Mouse (Mus musculus): Measurements from ENCODE around the gene Gm20708. TPM values are rescaled to one million over a fixed set of nuclear protein-coding genes. Genes with fewer than 3 reads are reported as not detected.

Gm20708 gene
- 0.55 and 0.70 TPM in 2 replicates for polyA plus RNA-seq (2015; fragmentation: Nextera tagmentation; extraction: Ambion mirVana)

DNA sequence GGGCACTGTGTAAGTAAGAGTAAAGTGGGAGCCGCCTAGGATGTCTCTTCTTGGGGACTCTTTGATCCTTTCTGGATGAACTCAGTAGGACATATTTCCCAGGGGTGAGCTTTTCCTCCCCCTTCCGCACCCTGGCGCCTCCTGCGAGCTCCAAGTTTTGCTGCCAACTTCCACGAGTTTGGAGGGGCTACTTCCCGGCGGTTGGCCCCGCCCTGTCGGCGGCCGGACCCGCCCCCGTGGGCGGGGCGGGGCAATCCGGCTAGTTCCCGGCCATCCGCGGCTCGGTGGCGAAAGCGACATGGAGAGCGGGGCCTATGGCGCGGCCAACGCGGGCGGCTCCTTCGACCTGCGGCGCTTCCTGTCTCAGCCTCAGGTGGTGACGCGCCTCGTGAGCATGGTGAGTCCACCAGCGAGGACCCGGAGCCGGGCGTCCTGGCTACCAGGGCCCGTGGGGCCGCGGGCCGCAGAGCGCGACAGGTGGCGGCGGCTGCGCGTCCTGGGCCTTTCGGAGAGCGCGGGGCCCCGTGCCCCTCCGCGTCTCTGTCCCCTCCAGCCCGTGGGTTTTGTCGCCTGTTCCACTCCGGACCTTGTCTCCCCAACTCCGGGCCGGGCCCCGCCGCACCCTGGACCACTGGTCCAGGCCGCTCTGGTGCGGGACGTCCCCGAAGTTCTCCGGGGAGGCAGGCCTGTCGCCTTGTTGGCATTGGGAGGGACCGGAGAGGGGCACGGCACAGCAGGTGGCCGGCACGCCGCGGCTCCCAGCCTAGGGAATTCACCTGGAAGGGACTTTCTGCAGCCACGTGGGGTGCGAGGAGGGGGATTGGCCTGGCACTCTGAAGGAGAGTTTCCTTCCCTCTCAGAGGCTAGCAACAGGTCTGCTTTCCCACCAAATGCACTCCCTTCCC lies at the start of gene Gm20708, which contains the start of gene Syngr2:
Gene Gm20708, plus strand, starts transcription at position 262 of the 905 bp plus-strand sequence.
Gene Syngr2, plus strand, starts transcription at position 262 of the 905 bp plus-strand sequence.
- WGBS = under 1% methylated on average over 75 of the region's 75 CpGs

DNA sequence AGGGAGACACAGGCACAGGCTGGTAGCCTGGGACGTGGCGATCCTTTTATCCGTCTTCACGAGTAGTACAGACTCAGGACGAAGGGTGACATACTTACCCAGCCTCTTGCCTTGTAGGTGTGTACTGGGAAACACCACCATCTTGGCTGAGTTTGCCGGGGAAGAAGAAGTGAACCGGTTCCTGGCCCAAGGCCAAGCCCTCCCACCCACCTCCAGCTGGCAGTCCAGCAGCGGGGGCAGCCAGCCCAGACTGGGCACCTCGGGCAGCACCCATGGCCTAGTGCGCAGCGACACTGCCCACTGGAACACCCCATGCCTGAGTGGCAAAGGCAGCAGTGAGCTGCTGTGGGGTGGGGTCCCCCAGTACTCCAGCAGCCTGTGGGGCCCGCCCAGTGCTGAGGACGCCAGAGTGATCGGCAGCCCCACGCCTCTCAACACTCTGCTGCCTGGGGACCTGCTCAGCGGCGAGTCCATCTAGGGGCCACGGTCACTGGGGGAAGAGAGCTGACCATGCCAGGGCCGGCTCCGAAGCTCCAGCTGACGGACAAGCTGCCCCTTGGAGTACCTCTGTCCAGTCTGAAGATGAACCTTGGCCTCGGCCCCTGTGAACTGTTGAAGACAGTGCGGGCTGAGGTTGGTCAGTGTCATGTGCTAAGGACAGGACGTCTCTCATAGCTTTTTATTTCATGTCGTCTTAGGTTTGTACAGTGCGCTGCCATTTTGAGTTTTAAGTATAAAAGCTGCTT lies 48.9 kb upstream of the Gm20708 start:
- WGBS = 93% methylated on average over 26 of the region's 26 CpGs
- ATAC-seq = 0 out of 2 replicates have a peak, but pooled peaks have one; percentile 27
- H3K36me3 ChIP-seq = peaks cover 95% of the 10 kb centered on the region
- H3K9ac ChIP-seq (replicated peaks) = no peak overlapping the region
- H3K4me1 ChIP-seq (replicated peaks) = no peaks in the 10 kb centered on the region
- no peak overlapping the region for H3K4me3 ChIP-seq (replicated peaks)
- no peaks in the 10 kb centered on the region for H3K27me3 ChIP-seq
- no peak overlapping the region for H3K4me2 ChIP-seq (replicated peaks)
- no peaks in the 10 kb centered on the region for H3K9me3 ChIP-seq
- H3K27ac ChIP-seq = no peak overlapping the region

More for the DNA sequence above, at the start of gene Gm20708, which contains the start of gene Syngr2:
- peaks cover 24% of the 10 kb centered on the region for H3K4me1 ChIP-seq (replicated peaks)
- ATAC-seq = peak; percentile 77
- H3K9me3 ChIP-seq = no peaks in the 10 kb centered on the region
- H3K27ac ChIP-seq = no peak within 1 kb of the TSS; the same call in 1 of the 2 replicates
- H3K4me3 ChIP-seq (replicated peaks) = peak within 1 kb of the TSS; percentile 61
- H3K9ac ChIP-seq (replicated peaks) = peak within 1 kb of the TSS; percentile 65
- H3K27me3 ChIP-seq = peaks cover 23% of the 10 kb centered on the region
- peak within 1 kb of the TSS; percentile 93 for H3K4me2 ChIP-seq (replicated peaks)
- H3K36me3 ChIP-seq = peaks cover 14% of the 10 kb centered on the region

DNA sequence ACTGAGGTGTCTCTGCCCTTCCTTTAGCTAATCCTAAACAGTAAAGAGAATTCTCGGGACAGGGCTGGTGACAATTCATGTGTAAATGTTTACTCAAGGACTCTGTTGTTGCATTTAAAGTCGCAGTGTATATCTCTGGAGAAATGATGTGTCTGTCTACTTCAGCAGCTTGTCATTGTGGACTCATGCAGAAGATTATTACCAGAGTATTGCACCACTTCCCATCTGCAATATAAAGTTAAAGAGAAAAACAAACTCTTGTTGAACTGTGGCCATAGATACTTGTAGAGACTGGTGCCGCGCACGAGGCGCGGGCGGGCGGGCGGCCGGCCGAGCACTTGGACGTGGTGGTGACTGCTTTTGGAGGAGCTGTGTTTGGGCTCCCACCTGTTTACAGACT lies 47.7 kb upstream of the Gm20708 start:
- Histone ChIP-seq H3K27ac (no peak overlapping the region), H3K4me1 (replicated peaks) (no peaks in the 10 kb centered on the region), H3K9ac (replicated peaks) (no peak overlapping the region), H3K36me3 (peaks cover 94% of the 10 kb centered on the region), H3K27me3 (no peaks in the 10 kb centered on the region), H3K4me2 (replicated peaks) (no peak overlapping the region), H3K4me3 (replicated peaks) (no peak overlapping the region), H3K9me3 (no peaks in the 10 kb centered on the region)
- 93% methylated on average over 13 of the region's 13 CpGs for WGBS
- no peak for ATAC-seq

DNA sequence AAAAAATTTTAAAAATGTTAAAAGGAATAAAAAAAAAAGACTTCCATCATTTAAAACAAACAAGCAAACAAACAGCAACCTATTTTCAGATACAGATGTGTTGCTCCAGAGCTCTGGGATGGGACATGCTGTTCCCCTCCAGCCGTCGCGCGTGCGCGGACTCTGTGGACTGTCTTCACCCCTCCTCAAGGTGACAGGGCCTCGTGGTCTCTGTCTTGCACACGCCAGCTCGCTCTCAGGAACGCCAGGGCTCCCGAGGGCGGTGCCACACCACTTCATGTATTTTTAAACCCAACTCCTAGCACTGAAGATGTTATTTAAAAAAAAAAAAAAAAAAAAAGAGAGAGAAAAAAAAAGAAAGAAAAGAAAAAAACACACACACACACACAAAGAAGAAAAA lies 47.2 kb upstream of the Gm20708 start:
- H3K9me3 ChIP-seq = no peaks in the 10 kb centered on the region
- H3K4me1 ChIP-seq (replicated peaks) = no peaks in the 10 kb centered on the region
- H3K36me3 ChIP-seq = peaks cover 90% of the 10 kb centered on the region
- H3K4me3 ChIP-seq (replicated peaks) = no peak overlapping the region
- no peaks in the 10 kb centered on the region for H3K27me3 ChIP-seq
- no peak overlapping the region for H3K4me2 ChIP-seq (replicated peaks)
- no peak overlapping the region for H3K9ac ChIP-seq (replicated peaks)
- no peak overlapping the region for H3K27ac ChIP-seq
- no peak for ATAC-seq
- WGBS = 88% methylated on average over 12 of the region's 12 CpGs

DNA sequence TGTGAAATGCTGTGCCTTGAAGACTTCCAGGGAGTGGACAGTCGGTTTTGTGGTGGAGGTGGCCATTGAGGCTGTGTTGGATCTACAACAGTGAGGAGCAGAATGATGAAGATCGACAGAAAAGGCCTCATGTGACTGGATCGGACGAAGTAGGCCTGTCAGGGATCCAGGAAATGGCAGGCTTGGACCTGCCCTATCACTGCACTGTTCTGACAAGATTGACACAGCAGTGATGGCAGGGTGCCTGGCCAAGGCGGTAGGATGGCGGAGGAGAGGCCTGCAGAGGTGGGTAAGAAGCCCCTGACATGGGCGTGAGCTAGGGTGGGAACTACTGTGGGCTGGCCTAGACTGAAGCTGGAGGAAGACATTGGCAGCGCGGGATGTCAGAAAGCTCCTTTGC lies 45.1 kb upstream of the Gm20708 start:
- H3K4me2 ChIP-seq (replicated peaks) = no peak overlapping the region
- ATAC-seq = no peak
- H3K27ac ChIP-seq = no peak overlapping the region
- WGBS = 92% methylated on average over 9 of the region's 9 CpGs
- H3K36me3 ChIP-seq = peaks cover 69% of the 10 kb centered on the region
- 0 out of 2 replicates have a peak, but pooled peaks cover 7% of the 10 kb centered on the region for H3K4me1 ChIP-seq (replicated peaks)
- H3K27me3 ChIP-seq = no peaks in the 10 kb centered on the region
- H3K4me3 ChIP-seq (replicated peaks) = no peak overlapping the region
- no peak overlapping the region for H3K9ac ChIP-seq (replicated peaks)
- no peaks in the 10 kb centered on the region for H3K9me3 ChIP-seq

DNA sequence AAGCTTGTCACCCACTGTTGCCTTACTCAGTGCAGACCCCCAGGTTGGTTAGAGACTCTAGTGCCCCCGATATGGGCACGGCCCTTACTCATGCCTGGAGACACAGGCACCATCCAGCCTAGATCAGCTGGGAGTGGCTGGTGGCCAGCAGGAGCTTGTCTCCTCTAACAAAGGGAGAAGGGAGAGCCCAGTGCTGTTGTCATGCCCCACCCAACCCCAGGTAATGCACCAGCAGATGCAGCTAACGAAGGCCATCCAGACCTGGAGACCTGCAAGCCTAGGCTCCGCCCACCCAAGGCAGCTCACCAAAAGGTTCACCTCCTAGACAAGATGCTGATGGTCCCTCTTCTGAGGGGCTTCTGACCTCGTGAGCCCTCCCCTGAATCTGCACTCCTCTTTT lies 44.1 kb upstream of the Gm20708 start:
- Histone ChIP-seq H3K36me3 (peaks cover 59% of the 10 kb centered on the region), H3K4me3 (replicated peaks) (no peak overlapping the region), H3K27ac (no peak overlapping the region), H3K9me3 (no peaks in the 10 kb centered on the region), H3K27me3 (no peaks in the 10 kb centered on the region), H3K4me2 (replicated peaks) (no peak overlapping the region), H3K4me1 (replicated peaks) (peaks cover 10% of the 10 kb centered on the region; the same call in 1 of the 2 replicates), H3K9ac (replicated peaks) (no peak overlapping the region)
- no peak for ATAC-seq
- 91% methylated on average over 5 of the region's 5 CpGs for WGBS

DNA sequence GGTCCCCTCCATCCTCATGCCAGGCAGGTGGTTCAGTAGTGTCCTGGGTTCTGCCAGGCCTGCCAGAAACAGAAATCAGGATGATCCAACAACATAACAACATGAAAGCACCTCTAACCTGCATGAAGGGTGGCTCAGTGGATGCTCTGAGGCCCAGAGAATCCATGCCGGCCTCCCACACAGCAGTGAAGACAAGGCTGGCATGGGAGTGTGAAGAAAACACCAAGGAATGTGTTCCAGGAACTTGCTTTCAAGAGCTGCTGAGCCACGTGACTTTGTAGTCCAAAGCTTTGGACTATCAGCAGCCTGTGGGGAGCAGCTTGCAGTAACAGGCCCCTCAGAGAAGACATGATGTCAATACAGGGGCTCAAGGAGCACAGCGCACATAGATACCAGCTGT lies 43.2 kb upstream of the Gm20708 start:
- WGBS = 91% methylated on average over 3 of the region's 3 CpGs

DNA sequence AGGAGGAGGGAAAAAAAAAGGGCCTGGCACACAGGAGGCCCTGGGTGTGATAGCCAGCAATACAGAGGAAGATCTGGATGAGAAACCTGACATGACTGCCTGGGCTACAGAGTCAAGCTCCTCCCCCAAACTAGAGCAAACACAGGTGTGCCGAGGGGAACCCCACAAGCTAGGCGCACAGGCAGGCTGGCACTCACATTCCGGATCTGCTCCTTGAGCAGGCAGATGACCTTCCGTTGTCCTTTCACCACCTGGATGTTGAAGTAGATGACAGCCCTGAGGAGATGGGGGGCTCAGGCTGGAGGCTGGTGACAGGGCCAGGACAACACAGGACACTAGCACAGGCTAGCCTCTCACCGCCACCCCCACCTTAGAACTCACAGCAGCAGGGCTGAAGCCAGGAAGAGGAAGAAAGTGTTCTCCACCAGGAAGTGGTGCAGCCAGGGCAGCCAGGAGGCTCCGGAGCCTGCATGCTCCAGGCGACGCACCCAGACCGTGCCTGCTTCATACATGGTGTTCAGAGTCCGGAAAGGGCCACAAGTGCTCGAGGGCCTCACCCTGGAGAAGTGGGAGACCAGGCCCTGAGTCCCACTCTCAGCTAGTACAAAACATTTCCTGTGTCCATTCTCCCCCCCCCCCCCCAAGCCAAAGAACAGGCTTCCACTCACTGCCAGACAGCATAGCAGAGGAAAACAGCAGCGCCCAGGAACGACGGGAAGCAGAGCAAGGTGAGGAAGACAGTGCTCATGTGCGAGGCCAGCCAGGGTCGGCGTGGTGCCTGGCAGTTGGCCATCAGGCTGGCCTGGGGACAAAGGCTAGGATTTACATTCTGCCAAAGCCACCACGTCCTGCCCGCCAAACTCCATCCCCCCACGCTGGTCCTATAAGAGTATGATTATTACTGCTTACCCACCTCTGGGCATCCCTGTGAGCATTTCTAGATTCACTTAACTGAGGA lies 40.5 kb upstream of the Gm20708 start:
- Histone ChIP-seq H3K9me3 (no peaks in the 10 kb centered on the region), H3K4me2 (replicated peaks) (no peak overlapping the region), H3K27me3 (no peaks in the 10 kb centered on the region), H3K27ac (0 out of 2 replicates have a peak overlapping the region, but pooled peaks have one; percentile 25), H3K9ac (replicated peaks) (no peak overlapping the region), H3K4me1 (replicated peaks) (peaks cover 10% of the 10 kb centered on the region; the same call in 1 of the 2 replicates), H3K36me3 (peaks cover 27% of the 10 kb centered on the region), H3K4me3 (replicated peaks) (no peak overlapping the region)
- 81% methylated on average over 20 of the region's 20 CpGs for WGBS
- 0 out of 2 replicates have a peak, but pooled peaks have one; percentile 15 for ATAC-seq

More for the DNA sequence above, 43.2 kb upstream of the Gm20708 start:
- no peak overlapping the region for H3K9ac ChIP-seq (replicated peaks)
- H3K4me3 ChIP-seq (replicated peaks) = no peak overlapping the region
- no peaks in the 10 kb centered on the region for H3K27me3 ChIP-seq
- H3K4me2 ChIP-seq (replicated peaks) = no peak overlapping the region
- peaks cover 50% of the 10 kb centered on the region for H3K36me3 ChIP-seq
- ATAC-seq = no peak
- H3K27ac ChIP-seq = no peak overlapping the region
- H3K4me1 ChIP-seq (replicated peaks) = peaks cover 10% of the 10 kb centered on the region; the same call in 1 of the 2 replicates
- H3K9me3 ChIP-seq = no peaks in the 10 kb centered on the region

DNA sequence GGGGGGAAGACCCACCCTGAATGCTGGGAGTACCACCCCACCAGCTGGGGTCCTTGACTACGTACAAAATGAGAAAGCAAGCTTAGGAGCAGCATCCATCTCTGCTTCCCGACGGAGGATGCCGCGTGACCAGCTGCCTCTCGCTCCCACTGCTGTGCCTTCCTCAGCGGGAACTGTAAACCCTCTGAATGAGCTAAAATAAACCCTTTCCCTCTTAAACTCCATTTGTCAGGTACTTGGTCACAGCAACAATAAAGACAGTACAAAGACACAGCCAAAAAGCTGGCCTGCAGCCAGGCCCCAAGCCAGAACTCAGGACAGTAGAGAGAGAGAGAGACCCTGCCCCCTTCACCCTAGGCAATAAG lies 39.8 kb upstream of the Gm20708 start:
- H3K4me1 ChIP-seq (replicated peaks) = peaks cover 10% of the 10 kb centered on the region; the same call in 1 of the 2 replicates
- H3K9ac ChIP-seq (replicated peaks) = no peak overlapping the region
- H3K27me3 ChIP-seq = no peaks in the 10 kb centered on the region
- no peak for ATAC-seq
- peaks cover 20% of the 10 kb centered on the region for H3K36me3 ChIP-seq
- H3K9me3 ChIP-seq = no peaks in the 10 kb centered on the region
- 87% methylated on average over 7 of the region's 7 CpGs for WGBS
- H3K27ac ChIP-seq = 0 out of 2 replicates have a peak overlapping the region, but pooled peaks have one; percentile 25
- no peak overlapping the region for H3K4me2 ChIP-seq (replicated peaks)
- H3K4me3 ChIP-seq (replicated peaks) = no peak overlapping the region

DNA sequence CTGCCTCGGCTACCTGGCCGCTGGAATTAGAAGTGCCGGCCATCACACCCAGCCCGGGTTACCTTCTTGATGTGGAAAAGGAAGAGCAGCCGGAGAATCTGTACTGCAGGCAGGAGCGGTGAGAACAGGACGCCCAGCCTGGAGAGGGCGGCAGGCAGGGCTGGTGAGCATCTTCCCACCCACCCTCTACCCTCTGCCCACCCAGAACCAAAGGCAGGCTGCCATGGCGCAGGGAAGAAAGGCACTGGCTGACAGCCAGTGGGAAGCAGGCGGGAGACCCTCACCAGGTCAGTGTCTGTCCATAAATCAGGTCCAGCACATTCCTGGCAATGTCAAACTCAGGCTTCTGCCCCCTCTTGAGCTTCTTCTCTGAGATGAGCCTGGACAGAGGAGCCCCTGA lies 39.1 kb upstream of the Gm20708 start:
- no peaks in the 10 kb centered on the region for H3K9me3 ChIP-seq
- H3K36me3 ChIP-seq = peaks cover 13% of the 10 kb centered on the region
- H3K4me2 ChIP-seq (replicated peaks) = no peak overlapping the region
- no peak for ATAC-seq
- H3K27me3 ChIP-seq = no peaks in the 10 kb centered on the region
- H3K9ac ChIP-seq (replicated peaks) = no peak overlapping the region
- H3K4me3 ChIP-seq (replicated peaks) = no peak overlapping the region
- H3K27ac ChIP-seq = no peak overlapping the region
- peaks cover 10% of the 10 kb centered on the region; the same call in 1 of the 2 replicates for H3K4me1 ChIP-seq (replicated peaks)
- 90% methylated on average over 10 of the region's 10 CpGs for WGBS

DNA sequence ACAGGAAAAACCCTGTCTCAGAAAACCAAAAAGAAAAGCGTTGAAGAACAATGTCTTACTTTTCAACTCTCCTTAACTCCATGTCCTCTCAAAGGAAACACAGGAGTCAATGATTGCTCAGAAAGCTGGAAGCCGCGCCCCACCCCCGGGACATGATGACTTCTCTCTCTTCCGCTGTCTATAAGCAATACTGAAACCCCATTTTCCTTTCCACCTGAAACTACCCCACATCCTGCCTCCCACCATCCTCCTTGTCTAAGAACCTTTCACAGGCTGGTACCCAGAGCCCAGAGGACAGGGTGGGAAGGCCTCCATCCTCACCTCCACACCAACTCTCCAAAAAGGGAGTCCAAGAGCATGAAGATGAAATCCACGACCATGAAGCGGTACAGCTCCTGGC lies 37.1 kb upstream of the Gm20708 start:
- WGBS = 95% methylated on average over 7 of the region's 7 CpGs
- H3K27me3 ChIP-seq = no peaks in the 10 kb centered on the region
- ATAC-seq = no peak

More for the DNA sequence above, 37.1 kb upstream of the Gm20708 start:
- peaks cover 10% of the 10 kb centered on the region; the same call in 1 of the 2 replicates for H3K4me1 ChIP-seq (replicated peaks)
- H3K4me3 ChIP-seq (replicated peaks) = no peak overlapping the region
- H3K27ac ChIP-seq = no peak overlapping the region
- H3K4me2 ChIP-seq (replicated peaks) = no peak overlapping the region
- H3K36me3 ChIP-seq = no peaks in the 10 kb centered on the region
- no peak overlapping the region for H3K9ac ChIP-seq (replicated peaks)
- H3K9me3 ChIP-seq = no peaks in the 10 kb centered on the region
